Mouse (Mus musculus): Measurements from ENCODE around the gene Nwd2. TPM values are rescaled to one million over a fixed set of nuclear protein-coding genes. Genes with fewer than 3 reads are reported as not detected.
A peak's percentile ranks its signal among the peaks of the same experiment; 100 is the strongest.

Gene Nwd2
- polyA plus RNA-seq, 1 experiment from 2014 or later, result 0.23 TPM

DNA sequence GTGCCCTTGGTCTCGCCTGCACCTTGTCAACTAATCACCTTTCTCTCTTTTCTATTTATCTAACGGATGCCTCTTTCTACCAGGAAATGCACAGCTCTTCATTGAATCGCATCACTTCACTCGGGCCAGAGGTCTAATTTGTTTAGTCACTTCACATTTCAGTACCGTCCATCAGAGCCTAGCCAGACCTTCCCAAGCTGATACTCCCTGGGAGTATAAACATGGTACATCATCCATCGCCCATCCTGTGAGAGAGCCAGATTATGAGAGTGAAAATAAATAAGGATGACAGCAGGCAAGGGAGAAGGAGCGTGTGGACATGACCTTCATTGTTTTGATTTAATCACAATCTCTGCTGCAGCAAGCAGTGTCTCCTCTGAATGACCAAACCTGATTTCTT lies 86.6 kb downstream of the Nwd2 start:
- H3K9ac ChIP-seq (ENCODE audit: low read depth, low read length), result no peak overlapping the region
- H3K4me3 ChIP-seq (ENCODE audit: low read length), result no peak overlapping the region
- H3K36me3 ChIP-seq (ENCODE audit: control insufficient read depth, insufficient read depth, low read length), result no peaks in the 10 kb centered on the region
- H3K27ac ChIP-seq (ENCODE audit: low read length), result no peak overlapping the region
- H3K4me2 ChIP-seq (ENCODE audit: low read depth, low read length), result no peak overlapping the region
- H3K9me3 ChIP-seq (ENCODE audit: control insufficient read depth, low read length), result no peaks in the 10 kb centered on the region
- no peaks in the 10 kb centered on the region for H3K27me3 ChIP-seq (replicated peaks; ENCODE audit: control insufficient read depth, insufficient read depth, low read length)
- no peaks in the 10 kb centered on the region for H3K4me1 ChIP-seq (ENCODE audit: control insufficient read depth, insufficient read depth, low read length)
- ATAC-seq, result no peak
- 50% methylated on average over 7 of the region's 7 CpGs for WGBS

DNA sequence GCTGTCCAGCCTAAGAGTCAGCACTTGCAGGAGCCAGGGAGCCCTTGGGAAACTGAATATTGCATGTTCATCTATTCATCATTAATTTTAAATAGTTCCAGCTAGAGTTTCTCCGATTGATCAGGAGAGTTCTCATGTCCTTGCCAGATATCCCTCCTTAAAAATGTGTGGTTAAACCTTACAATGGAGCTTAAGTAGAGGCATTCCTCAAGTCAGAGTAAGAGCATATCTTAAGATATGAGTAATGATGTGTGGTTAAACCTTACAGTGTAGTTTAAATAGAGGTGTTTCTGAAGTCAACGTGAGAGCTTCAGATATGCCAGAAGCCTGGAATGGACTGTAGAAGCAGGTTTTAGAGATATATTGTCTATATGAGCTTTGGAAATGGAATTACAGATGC lies 94.5 kb downstream of the Nwd2 start:
- WGBS, result 76% methylated on average over 2 of the region's 2 CpGs
- Histone ChIP-seq H3K27ac (ENCODE audit: low read length) (no peak overlapping the region), H3K36me3 (ENCODE audit: control insufficient read depth, insufficient read depth, low read length) (no peaks in the 10 kb centered on the region), H3K4me2 (ENCODE audit: low read depth, low read length) (no peak overlapping the region), H3K4me1 (ENCODE audit: control insufficient read depth, insufficient read depth, low read length) (no peaks in the 10 kb centered on the region), H3K27me3 (replicated peaks; ENCODE audit: control insufficient read depth, insufficient read depth, low read length) (no peaks in the 10 kb centered on the region), H3K9ac (ENCODE audit: low read depth, low read length) (no peak overlapping the region), H3K4me3 (ENCODE audit: low read length) (no peak overlapping the region), H3K9me3 (ENCODE audit: control insufficient read depth, low read length) (no peaks in the 10 kb centered on the region)
- ATAC-seq, result no peak

- ATAC-seq, result no peak
- Histone ChIP-seq H3K4me3 (ENCODE audit: low read length) (no peak overlapping the region), H3K27ac (ENCODE audit: low read length) (no peak overlapping the region), H3K9ac (ENCODE audit: low read depth, low read length) (no peak overlapping the region), H3K36me3 (ENCODE audit: control insufficient read depth, insufficient read depth, low read length) (no peaks in the 10 kb centered on the region), H3K4me2 (ENCODE audit: low read depth, low read length) (no peak overlapping the region), H3K27me3 (replicated peaks; ENCODE audit: control insufficient read depth, insufficient read depth, low read length) (no peaks in the 10 kb centered on the region), H3K9me3 (ENCODE audit: control insufficient read depth, low read length) (no peaks in the 10 kb centered on the region), H3K4me1 (ENCODE audit: control insufficient read depth, insufficient read depth, low read length) (no peaks in the 10 kb centered on the region)
- 65% methylated on average over 2 of the region's 2 CpGs for WGBS
These were observed 99.4 kb downstream of the Nwd2 start for GRCm38 (mm10) chr5:63748299-63748698.

DNA sequence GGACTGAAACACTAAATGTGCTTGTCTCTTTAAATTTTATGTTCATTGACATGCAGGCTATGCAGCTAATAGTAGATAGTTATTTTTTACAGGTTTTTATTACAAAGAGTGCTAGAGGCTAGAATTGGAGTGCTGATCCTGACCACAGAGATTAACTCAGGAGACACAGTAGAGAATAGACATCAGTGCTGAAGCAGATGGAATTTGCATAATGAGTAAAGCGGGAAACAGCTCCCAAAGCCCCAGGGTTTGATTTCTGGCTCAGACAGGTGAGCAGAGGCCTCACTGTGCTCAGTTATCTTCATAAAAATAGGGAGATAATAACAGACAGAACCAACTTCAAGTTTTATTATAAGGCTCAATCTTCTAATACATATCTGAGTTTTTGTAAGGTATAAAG lies 99.9 kb downstream of the Nwd2 start:
- Histone ChIP-seq H3K27me3 (replicated peaks; ENCODE audit: control insufficient read depth, insufficient read depth, low read length) (no peaks in the 10 kb centered on the region), H3K4me2 (ENCODE audit: low read depth, low read length) (no peak overlapping the region), H3K36me3 (ENCODE audit: control insufficient read depth, insufficient read depth, low read length) (no peaks in the 10 kb centered on the region), H3K9me3 (ENCODE audit: control insufficient read depth, low read length) (no peaks in the 10 kb centered on the region), H3K4me1 (ENCODE audit: control insufficient read depth, insufficient read depth, low read length) (no peaks in the 10 kb centered on the region), H3K9ac (ENCODE audit: low read depth, low read length) (no peak overlapping the region), H3K27ac (ENCODE audit: low read length) (no peak overlapping the region), H3K4me3 (ENCODE audit: low read length) (no peak overlapping the region)
- no peak for ATAC-seq
- WGBS, result 73% methylated on average over 1 of the region's 1 CpGs

DNA sequence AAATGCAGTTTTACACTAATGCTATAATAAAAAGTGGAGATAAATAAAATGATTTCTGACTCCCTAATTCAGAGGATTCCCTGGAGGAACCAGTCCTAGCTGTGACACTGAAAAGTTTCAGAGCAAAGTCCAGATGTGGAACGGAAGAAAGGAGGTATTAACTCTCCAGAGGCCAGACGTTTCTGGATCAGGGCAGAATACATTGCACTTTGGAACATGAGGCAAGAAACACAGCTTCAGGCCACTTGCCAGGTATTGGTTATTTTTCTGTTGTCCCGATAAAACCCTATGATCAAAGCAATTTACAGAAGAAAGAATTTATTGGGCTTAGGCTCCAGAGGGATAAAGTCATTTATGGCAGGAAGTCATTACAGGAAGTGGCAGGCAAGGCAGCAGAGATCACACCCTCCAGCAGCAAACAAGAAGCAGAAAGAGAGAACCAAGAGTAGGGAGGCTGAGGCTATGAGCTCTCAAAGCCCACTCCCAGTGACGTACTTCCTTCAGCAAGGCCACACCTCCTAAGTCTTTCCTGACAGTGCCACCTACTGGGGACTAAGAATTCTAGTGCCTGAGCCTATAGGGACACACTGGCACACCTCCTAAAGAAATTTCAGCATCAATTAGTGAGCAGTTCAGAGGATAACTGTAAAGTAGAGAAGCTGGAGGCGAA lies 106.3 kb downstream of the Nwd2 start:
- Histone ChIP-seq H3K4me1 (ENCODE audit: control insufficient read depth, insufficient read depth, low read length) (no peaks in the 10 kb centered on the region), H3K27ac (ENCODE audit: low read length) (no peak overlapping the region; the same call in 1 of the 2 replicates), H3K4me3 (ENCODE audit: low read length) (no peak overlapping the region), H3K4me2 (ENCODE audit: low read depth, low read length) (no peak overlapping the region), H3K9ac (ENCODE audit: low read depth, low read length) (no peak overlapping the region), H3K36me3 (ENCODE audit: control insufficient read depth, insufficient read depth, low read length) (no peaks in the 10 kb centered on the region), H3K9me3 (ENCODE audit: control insufficient read depth, low read length) (no peaks in the 10 kb centered on the region), H3K27me3 (replicated peaks; ENCODE audit: control insufficient read depth, insufficient read depth, low read length) (no peaks in the 10 kb centered on the region)
- WGBS, result 50% methylated on average over 5 of the region's 5 CpGs
- peak; percentile 90 for ATAC-seq

DNA sequence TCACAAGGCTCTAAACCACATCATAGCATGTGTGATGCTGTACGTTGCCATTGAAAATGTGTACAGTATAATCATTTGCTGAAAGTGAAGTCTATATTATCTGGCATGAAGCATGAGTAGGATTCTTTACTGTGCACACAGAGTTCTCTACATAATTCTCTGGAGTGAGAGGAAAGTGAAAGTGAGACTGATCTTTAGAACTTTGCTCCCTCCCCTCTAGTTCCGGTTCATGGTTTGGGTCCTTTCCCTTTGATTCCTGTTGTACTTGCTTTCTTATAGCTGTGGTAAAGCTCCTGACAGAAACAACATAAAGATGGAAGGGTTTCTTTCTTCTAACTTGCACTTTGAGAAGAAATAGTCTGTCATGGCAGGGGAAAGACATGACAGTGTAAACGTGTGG lies 107.0 kb downstream of the Nwd2 start:
- H3K27me3 ChIP-seq (replicated peaks; ENCODE audit: control insufficient read depth, insufficient read depth, low read length), result no peaks in the 10 kb centered on the region
- H3K36me3 ChIP-seq (ENCODE audit: control insufficient read depth, insufficient read depth, low read length), result no peaks in the 10 kb centered on the region
- H3K27ac ChIP-seq (ENCODE audit: low read length), result no peak overlapping the region
- 77% methylated on average over 3 of the region's 3 CpGs for WGBS
- H3K9me3 ChIP-seq (ENCODE audit: control insufficient read depth, low read length), result no peaks in the 10 kb centered on the region
- no peak overlapping the region for H3K4me3 ChIP-seq (ENCODE audit: low read length)
- ATAC-seq, result no peak
- H3K9ac ChIP-seq (ENCODE audit: low read depth, low read length), result no peak overlapping the region
- H3K4me1 ChIP-seq (ENCODE audit: control insufficient read depth, insufficient read depth, low read length), result no peaks in the 10 kb centered on the region
- H3K4me2 ChIP-seq (ENCODE audit: low read depth, low read length), result no peak overlapping the region

GRCm38 (mm10) chr5:63765886-63766285 lies 117.0 kb downstream of the Nwd2 start:
- no peak overlapping the region for H3K27ac ChIP-seq (ENCODE audit: low read length)
- no peaks in the 10 kb centered on the region for H3K36me3 ChIP-seq (ENCODE audit: control insufficient read depth, insufficient read depth, low read length)
- H3K9me3 ChIP-seq (ENCODE audit: control insufficient read depth, low read length), result no peaks in the 10 kb centered on the region
- no peaks in the 10 kb centered on the region for H3K27me3 ChIP-seq (replicated peaks; ENCODE audit: control insufficient read depth, insufficient read depth, low read length)
- WGBS, result 91% methylated on average over 4 of the region's 4 CpGs
- ATAC-seq, result no peak
- no peak overlapping the region for H3K9ac ChIP-seq (ENCODE audit: low read depth, low read length)
- H3K4me2 ChIP-seq (ENCODE audit: low read depth, low read length), result no peak overlapping the region
- H3K4me1 ChIP-seq (ENCODE audit: control insufficient read depth, insufficient read depth, low read length), result no peaks in the 10 kb centered on the region
- H3K4me3 ChIP-seq (ENCODE audit: low read length), result no peak overlapping the region

GRCm38 (mm10) chr5:63766715-63767114 lies 117.8 kb downstream of the Nwd2 start:
- 41% methylated on average over 6 of the region's 6 CpGs for WGBS
- H3K27me3 ChIP-seq (replicated peaks; ENCODE audit: control insufficient read depth, insufficient read depth, low read length), result no peaks in the 10 kb centered on the region
- no peak overlapping the region for H3K9ac ChIP-seq (ENCODE audit: low read depth, low read length)
- no peak overlapping the region for H3K27ac ChIP-seq (ENCODE audit: low read length)
- H3K4me1 ChIP-seq (ENCODE audit: control insufficient read depth, insufficient read depth, low read length), result no peaks in the 10 kb centered on the region
- H3K36me3 ChIP-seq (ENCODE audit: control insufficient read depth, insufficient read depth, low read length), result no peaks in the 10 kb centered on the region
- no peak overlapping the region for H3K4me3 ChIP-seq (ENCODE audit: low read length)
- ATAC-seq, result no peak
- no peak overlapping the region for H3K4me2 ChIP-seq (ENCODE audit: low read depth, low read length)
- no peaks in the 10 kb centered on the region for H3K9me3 ChIP-seq (ENCODE audit: control insufficient read depth, low read length)

- H3K4me2 ChIP-seq (ENCODE audit: low read depth, low read length), result no peak overlapping the region
- H3K9me3 ChIP-seq (ENCODE audit: control insufficient read depth, low read length), result no peaks in the 10 kb centered on the region
- H3K27ac ChIP-seq (ENCODE audit: low read length), result no peak overlapping the region
- no peaks in the 10 kb centered on the region for H3K27me3 ChIP-seq (replicated peaks; ENCODE audit: control insufficient read depth, insufficient read depth, low read length)
- no peaks in the 10 kb centered on the region for H3K36me3 ChIP-seq (ENCODE audit: control insufficient read depth, insufficient read depth, low read length)
- no peaks in the 10 kb centered on the region for H3K4me1 ChIP-seq (ENCODE audit: control insufficient read depth, insufficient read depth, low read length)
- no peak for ATAC-seq
- H3K4me3 ChIP-seq (ENCODE audit: low read length), result no peak overlapping the region
- 62% methylated on average over 8 of the region's 8 CpGs for WGBS
- no peak overlapping the region for H3K9ac ChIP-seq (ENCODE audit: low read depth, low read length)
These were observed 118.6 kb downstream of the Nwd2 start for GRCm38 (mm10) chr5:63767464-63767863.

- H3K4me2 ChIP-seq (ENCODE audit: low read depth, low read length), result no peak overlapping the region
- H3K27ac ChIP-seq (ENCODE audit: low read length), result no peak overlapping the region
- WGBS, result 80% methylated on average over 4 of the region's 4 CpGs
- H3K4me3 ChIP-seq (ENCODE audit: low read length), result no peak overlapping the region
- H3K4me1 ChIP-seq (ENCODE audit: control insufficient read depth, insufficient read depth, low read length), result no peaks in the 10 kb centered on the region
- no peak overlapping the region for H3K9ac ChIP-seq (ENCODE audit: low read depth, low read length)
- ATAC-seq, result no peak
- H3K36me3 ChIP-seq (ENCODE audit: control insufficient read depth, insufficient read depth, low read length), result no peaks in the 10 kb centered on the region
- no peaks in the 10 kb centered on the region for H3K27me3 ChIP-seq (replicated peaks; ENCODE audit: control insufficient read depth, insufficient read depth, low read length)
- no peaks in the 10 kb centered on the region for H3K9me3 ChIP-seq (ENCODE audit: control insufficient read depth, low read length)
These were observed 119.3 kb downstream of the Nwd2 start for GRCm38 (mm10) chr5:63768220-63768619.
